Mouse (Mus musculus) CD4-positive naive resting alpha-beta T cell, adult 76 days (primary cell): ENCODE measurements around the gene Eomes. TPM values are rescaled to one million over a fixed set of nuclear protein-coding genes. Genes with fewer than 3 reads are reported as not detected.

Experiments used
- total RNA-seq: library from RNA; stranded (reverse); gene quantifications from one replicate; pipeline ENCODE4 v1.2.4, GENCODE M21; 2023

Eomes gene
- 3.3 TPM for total RNA-seq

GRCm38 (mm10) chr9:118477961-118478360 lies at the start of gene Eomes:
Gene Eomes (plus strand): TSS chr9:118478212.

GRCm38 (mm10) chr9:118506020-118506403 lies 28.0 kb downstream of the Eomes start, which contains the start of gene Golga4:
Gene Golga4 (plus strand): TSS chr9:118506267.

Other genes starting within 250 kb of the Eomes start
- gene Golga4, start 28.1 kb downstream of the Eomes start, total RNA-seq = 97.0 TPM
- 2.4 TPM for gene Itga9, start 128.5 kb downstream of the Eomes start, total RNA-seq